Mouse (Mus musculus) ES-Bruce4 (cell line): ENCODE results near the gene Ermp1. TPM values are rescaled to one million over a fixed set of nuclear protein-coding genes. Genes with fewer than 3 reads are reported as not detected.

Source experiments
- H3K27ac ChIP-seq: 2 replicates; pipeline ENCODE4 v1.5.1; 2012; ENCODE audit warnings: low read length, inconsistent platforms; ENCODE audit not compliant: insufficient read depth
- H3K27me3 ChIP-seq: 2 replicates; pipeline ENCODE4 v1.6.1; 2012; ENCODE audit warnings: mild to moderate bottlenecking, low read length, inconsistent platforms; ENCODE audit not compliant: control insufficient read depth, poor library complexity, insufficient read depth, severe bottlenecking
- H3K36me3 ChIP-seq: 2 replicates; pipeline ENCODE4 v1.6.1; 2012; ENCODE audit warnings: inconsistent platforms, mild to moderate bottlenecking, low read length, moderate library complexity; ENCODE audit not compliant: control insufficient read depth, poor library complexity, insufficient read depth, severe bottlenecking
- H3K4me1 ChIP-seq: one replicate; pipeline ENCODE4 v1.8.1; 2011; ENCODE audit warnings: low read length; ENCODE audit not compliant: control insufficient read depth, insufficient read depth
- H3K4me3 ChIP-seq: 2 replicates; pipeline ENCODE4 v1.5.1; 2011; ENCODE audit warnings: low read depth, mild to moderate bottlenecking, low read length
- H3K9ac ChIP-seq: 2 replicates; pipeline ENCODE4 v1.6.1; 2012; ENCODE audit warnings: low read depth, mild to moderate bottlenecking, inconsistent platforms; ENCODE audit not compliant: poor library complexity, severe bottlenecking
- H3K9me3 ChIP-seq: replicated peaks from 2 replicates; pipeline ENCODE4 v1.6.1; 2012; ENCODE audit warnings: mild to moderate bottlenecking, low read length, inconsistent platforms; ENCODE audit not compliant: control insufficient read depth, poor library complexity, insufficient read depth, severe bottlenecking
- CTCF ChIP-seq: IDR thresholded peaks from one replicate; pipeline ENCODE4 v1.8.1; 2011; ENCODE audit warnings: low read depth, low read length
- EP300 ChIP-seq: IDR thresholded peaks from 2 replicates; pipeline ENCODE4 v1.6.1; 2011; ENCODE audit warnings: low read depth, low read length; ENCODE audit not compliant: insufficient read depth
- POLR2A ChIP-seq: IDR thresholded peaks from one replicate; pipeline ENCODE4 v1.8.1; 2011; ENCODE audit warnings: low read length; ENCODE audit not compliant: insufficient read depth
- polyA plus RNA-seq: library from polyadenylated mRNA; stranded (reverse); fragments of >200 nt; gene quantifications from 2 replicates; pipeline ENCODE4 v1.2.4, GENCODE M21; 2011; ENCODE audit warnings: low read depth; ENCODE audit not compliant: missing spikeins, insufficient read depth, insufficient read length

Ermp1 gene
- polyA plus RNA-seq, 1 experiment, result 67.9 TPM

DNA sequence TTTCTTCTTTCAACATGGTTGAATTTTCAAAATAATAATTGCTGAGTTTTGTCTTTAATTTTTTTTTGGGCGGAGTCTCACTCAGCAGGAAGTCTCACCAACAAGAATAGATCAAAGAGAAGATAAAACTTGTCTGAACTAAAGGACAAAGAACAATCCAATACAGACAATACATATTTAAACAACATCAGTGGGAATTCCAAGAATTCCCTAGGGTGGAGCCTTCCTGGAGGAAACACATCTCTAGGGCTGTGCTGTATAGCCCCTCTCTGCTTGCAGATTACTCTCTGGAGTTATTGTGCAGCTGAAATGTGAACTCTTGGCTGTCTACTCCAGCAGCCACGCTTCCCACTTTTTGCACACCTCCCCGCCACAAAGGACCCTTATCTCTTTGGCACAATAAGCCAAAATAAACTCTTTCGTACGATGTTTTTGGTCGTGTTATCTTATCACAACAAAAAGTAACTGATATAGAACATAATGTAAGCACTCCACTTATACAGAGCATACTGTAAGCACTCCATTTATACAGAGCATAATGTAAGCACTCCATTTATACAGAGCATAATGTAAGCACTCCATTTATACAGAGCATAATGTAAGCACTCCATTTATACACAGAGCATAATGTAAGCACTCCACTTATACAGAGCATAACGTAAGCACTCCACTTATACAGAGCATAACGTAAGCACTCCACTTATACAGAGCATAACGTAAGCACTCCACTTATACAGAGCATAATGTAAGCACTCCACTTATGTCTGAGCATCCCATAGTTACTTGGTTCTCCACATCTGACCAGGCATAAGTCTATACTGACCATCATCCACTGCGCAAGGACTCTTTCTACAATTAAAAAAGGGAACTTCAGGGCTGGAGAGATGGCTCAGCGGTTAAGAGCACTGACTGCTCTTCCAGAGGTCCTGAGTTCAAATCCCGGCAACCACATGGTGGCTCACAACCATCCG, 32.3 kb upstream of the Ermp1 start:
- no peak for TF ChIP-seq EP300
- TF ChIP-seq POLR2A, result no peak
- no peak for TF ChIP-seq CTCF
- no peaks in the 10 kb centered on the region for H3K27me3 ChIP-seq
- no peak overlapping the region for H3K9ac ChIP-seq
- H3K9me3 ChIP-seq, result peaks cover 7% of the 10 kb centered on the region
- no peak overlapping the region for H3K27ac ChIP-seq
- H3K4me1 ChIP-seq, result no peaks in the 10 kb centered on the region
- no peak overlapping the region for H3K4me3 ChIP-seq
- no peaks in the 10 kb centered on the region for H3K36me3 ChIP-seq

DNA sequence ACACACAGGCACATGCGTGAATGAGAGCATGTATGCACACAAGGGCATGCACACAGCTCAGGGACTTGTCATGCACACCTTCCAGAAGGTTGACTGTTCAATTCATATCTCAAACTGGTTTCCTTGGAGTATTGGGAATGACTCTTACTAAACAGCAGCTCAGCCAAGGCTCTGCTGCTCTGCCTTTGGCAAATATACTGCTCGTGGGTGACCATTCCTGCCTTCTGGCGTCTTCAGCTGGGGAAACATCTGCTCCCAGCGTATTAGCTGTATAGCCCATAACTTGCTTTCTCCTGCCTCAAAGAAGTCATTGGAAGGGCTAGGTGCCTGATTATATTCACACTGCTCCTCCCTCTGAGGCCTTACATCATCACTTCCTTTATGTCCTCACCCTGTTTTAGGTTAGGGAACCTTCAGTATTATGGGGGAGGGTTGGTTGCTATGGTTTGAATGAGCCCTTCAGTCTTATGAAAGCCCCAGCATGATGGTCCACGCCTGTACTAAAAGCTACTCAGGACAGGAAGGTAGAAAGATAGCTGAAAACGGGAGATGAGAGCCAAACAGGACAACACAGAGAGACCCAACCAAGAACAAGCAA, 30.1 kb upstream of the Ermp1 start:
- no peak overlapping the region for H3K27ac ChIP-seq
- H3K36me3 ChIP-seq, result no peaks in the 10 kb centered on the region

DNA sequence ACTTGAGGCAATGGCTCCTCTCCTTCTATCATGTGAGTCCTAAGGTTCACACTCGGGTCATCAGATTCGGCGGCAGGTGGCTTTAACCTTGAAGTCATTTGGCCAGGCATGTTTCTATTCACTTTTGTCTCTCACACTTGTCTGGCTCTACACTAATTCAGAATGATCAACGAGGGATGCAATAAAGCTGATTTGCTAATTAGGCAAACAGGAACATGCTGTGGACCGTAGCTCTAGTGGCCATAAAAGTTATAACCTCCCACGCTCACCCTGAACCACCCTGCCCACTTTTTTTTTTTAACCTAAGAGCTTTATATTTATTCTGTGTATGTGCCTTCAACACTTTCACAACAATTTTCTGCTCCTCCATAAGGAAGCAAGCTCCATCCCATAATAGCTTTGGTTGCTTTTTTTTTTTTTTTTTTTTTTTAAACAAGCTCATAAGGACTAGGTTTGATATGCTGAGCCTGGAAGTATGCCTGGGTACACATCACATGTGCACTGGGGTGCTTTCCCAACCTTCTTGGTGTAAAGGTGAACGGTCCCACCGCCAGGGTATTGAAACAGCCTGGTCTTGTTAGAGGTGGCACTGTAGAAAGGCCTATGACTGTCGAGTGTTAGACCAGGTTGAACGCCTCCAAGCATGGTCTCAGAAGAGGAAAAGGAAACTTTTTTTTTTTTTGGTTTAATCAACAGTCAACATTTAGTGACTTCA, 28.4 kb upstream of the Ermp1 start:
- Histone ChIP-seq H3K4me1 (no peaks in the 10 kb centered on the region), H3K9me3 (no peaks in the 10 kb centered on the region), H3K4me3 (no peak overlapping the region), H3K27ac (no peak overlapping the region), H3K9ac (no peak overlapping the region), H3K27me3 (no peaks in the 10 kb centered on the region), H3K36me3 (no peaks in the 10 kb centered on the region)
- TF ChIP-seq POLR2A (no peak), CTCF (no peak), EP300 (no peak)

More for the DNA sequence above, 30.1 kb upstream of the Ermp1 start:
- Histone ChIP-seq H3K9me3 (no peaks in the 10 kb centered on the region), H3K4me1 (no peaks in the 10 kb centered on the region), H3K9ac (no peak overlapping the region), H3K4me3 (no peak overlapping the region), H3K27me3 (no peaks in the 10 kb centered on the region)
- TF ChIP-seq POLR2A (no peak), EP300 (no peak), CTCF (no peak)

DNA sequence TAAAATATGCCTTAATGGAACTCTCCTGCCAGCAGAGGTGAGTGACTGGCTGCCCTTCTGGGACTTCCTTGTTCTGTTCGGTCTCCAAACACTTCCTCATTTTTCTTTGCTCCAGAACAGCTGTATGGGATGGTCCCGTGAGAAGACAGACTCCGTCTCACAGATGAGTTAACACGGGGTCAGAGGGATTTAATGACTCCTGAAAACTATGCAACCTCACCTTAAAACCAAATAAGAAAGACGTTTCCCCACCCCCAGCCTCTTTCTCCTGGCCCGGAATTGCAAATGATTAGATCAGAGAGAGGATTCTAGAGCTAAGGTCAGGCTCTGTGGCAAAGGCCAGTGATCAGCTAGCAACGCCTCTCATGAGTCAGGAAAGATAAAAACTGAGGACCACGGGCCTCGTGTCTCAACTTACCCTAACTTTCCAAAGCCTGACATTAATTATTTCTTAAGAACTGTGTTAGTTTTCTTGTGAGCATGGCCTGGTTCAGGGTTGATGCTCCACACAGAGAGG, 27.4 kb upstream of the Ermp1 start:
- H3K9ac ChIP-seq, result no peak overlapping the region
- TF ChIP-seq EP300 (no peak), POLR2A (no peak), CTCF (no peak)
- H3K27me3 ChIP-seq, result no peaks in the 10 kb centered on the region
- no peaks in the 10 kb centered on the region for H3K9me3 ChIP-seq
- H3K27ac ChIP-seq, result no peak overlapping the region
- H3K4me3 ChIP-seq, result no peak overlapping the region
- H3K36me3 ChIP-seq, result no peaks in the 10 kb centered on the region
- no peaks in the 10 kb centered on the region for H3K4me1 ChIP-seq

DNA sequence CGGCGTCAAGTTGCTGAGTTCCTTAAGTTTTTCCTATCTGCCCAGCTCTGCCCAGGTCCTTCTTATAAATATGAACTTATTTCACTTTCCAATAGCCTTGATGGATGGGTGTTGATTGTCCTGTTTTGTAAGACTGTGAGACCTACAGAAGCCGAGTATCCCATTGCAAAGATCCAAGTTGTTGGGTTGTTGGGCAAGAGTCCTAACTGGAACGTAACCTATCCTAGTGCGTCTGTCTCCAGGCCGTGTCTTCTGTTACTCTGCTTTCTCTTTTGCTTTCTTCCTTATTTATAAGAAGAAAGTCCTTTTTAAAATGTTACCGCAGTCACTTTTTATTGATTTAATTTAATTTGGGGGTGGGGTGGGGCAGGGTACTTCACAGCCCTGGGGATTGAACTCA, 26.7 kb upstream of the Ermp1 start:
- Histone ChIP-seq H3K4me1 (no peaks in the 10 kb centered on the region), H3K27ac (no peak overlapping the region), H3K27me3 (no peaks in the 10 kb centered on the region), H3K9ac (no peak overlapping the region), H3K4me3 (no peak overlapping the region), H3K36me3 (no peaks in the 10 kb centered on the region), H3K9me3 (no peaks in the 10 kb centered on the region)
- TF ChIP-seq EP300, result no peak
- TF ChIP-seq CTCF, result no peak
- no peak for TF ChIP-seq POLR2A
